Mouse (Mus musculus) hindbrain, embryonic 15.5 days (tissue): ENCODE data around the gene Soga3. TPM values are rescaled to one million over a fixed set of nuclear protein-coding genes. Genes with fewer than 3 reads are reported as not detected.

Experiments used
- ATAC-seq: fragments of 200-750 bp; cut with Nextera tagmentation; 2 replicates; pipeline ENCODE4 v1.8.0; 2017; ENCODE audit warnings: low read depth, moderate number of reproducible peaks, moderate TSS enrichment; ENCODE audit not compliant: low FRiP score
- H3K27ac ChIP-seq: fragments of 300-500 bp; sonication (generic); replicated peaks from 2 replicates; pipeline ENCODE4 v1.5.1; 2015; ENCODE audit warnings: mild to moderate bottlenecking, inconsistent platforms
- H3K27me3 ChIP-seq: fragments of 300-500 bp; sonication (generic); 2 replicates; pipeline ENCODE4 v1.6.1; 2015; ENCODE audit warnings: control low read depth, inconsistent platforms
- H3K36me3 ChIP-seq: fragments of 300-500 bp; sonication (generic); 2 replicates; pipeline ENCODE4 v1.6.1; 2015; ENCODE audit warnings: control low read depth, inconsistent platforms
- H3K4me1 ChIP-seq: fragments of 300-500 bp; sonication (generic); replicated peaks from 2 replicates; pipeline ENCODE4 v1.6.1; 2015; ENCODE audit warnings: control low read depth, inconsistent platforms
- H3K4me2 ChIP-seq: fragments of 300-500 bp; sonication (generic); 2 replicates; pipeline ENCODE4 v1.6.1; 2015; ENCODE audit warnings: moderate library complexity, mild to moderate bottlenecking, inconsistent platforms
- H3K4me3 ChIP-seq: fragments of 300-500 bp; sonication (generic); 2 replicates; pipeline ENCODE4 v1.5.1; 2015; ENCODE audit warnings: mild to moderate bottlenecking, inconsistent platforms
- H3K9ac ChIP-seq: fragments of 300-500 bp; sonication (generic); 2 replicates; pipeline ENCODE4 v1.6.1; 2015; ENCODE audit warnings: inconsistent platforms
- H3K9me3 ChIP-seq: fragments of 300-500 bp; sonication (generic); 2 replicates; pipeline ENCODE4 v1.6.1; 2016; ENCODE audit warnings: control low read depth, inconsistent platforms
- WGBS: fragments of 180-500 bp; shearing (Covaris S2); methylation state at CpG from one replicate; pipeline ENCODE4 v1.1.7; 2015; 5-methylcytosine and 5-hydroxymethylcytosine counted together
- polyA plus RNA-seq: library from polyadenylated mRNA; unstranded; fragments of >200 nt; fragmentation: Nextera tagmentation; extraction: Ambion mirVana; gene quantifications from 2 replicates; pipeline ENCODE4 v1.2.1, GENCODE M21; 2015

The Soga3 gene
- polyA plus RNA-seq, result 108 and 113 TPM in 2 replicates

DNA sequence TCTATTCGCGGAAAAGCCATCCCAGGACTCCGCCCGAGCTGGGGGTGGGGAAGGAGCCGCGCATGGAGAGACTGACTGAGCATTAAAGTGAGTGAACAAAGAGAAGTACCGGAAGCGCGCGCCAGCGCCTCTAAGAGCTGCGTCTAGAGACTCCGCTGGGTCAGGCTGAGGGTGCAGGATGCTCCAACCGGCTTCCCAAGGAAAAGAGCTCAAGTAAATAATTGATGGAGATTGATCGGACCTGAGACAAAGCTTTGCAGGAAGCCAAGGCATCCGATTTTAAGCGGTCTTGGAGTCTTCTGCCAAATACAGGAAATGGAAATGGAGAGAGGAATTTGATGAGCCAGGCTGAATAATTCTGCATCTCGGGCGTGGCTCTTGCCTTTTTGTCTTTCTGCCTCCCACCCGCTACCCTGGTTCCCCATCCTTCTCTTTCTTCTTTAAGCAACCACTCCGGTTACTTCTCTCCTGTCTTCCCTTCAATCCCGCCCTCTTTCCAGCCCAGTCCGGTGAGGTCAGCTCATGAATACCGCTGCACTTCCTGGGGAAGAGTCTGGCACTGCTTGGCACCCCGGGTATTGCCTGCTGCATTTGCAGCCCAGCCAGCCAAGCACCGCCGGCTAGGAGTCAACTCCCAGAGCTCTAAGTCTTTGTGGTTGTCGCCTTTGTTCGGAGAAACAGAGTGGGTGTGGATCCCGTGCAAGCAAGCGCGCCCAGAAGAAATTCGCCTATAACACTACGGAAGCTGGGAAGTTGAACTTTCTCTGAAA, at the start of gene Soga3:
Soga3 (plus strand) TSS at position 274 of the 770 bp plus-strand sequence.
- 0% methylated on average over 34 of the region's 34 CpGs for WGBS
- Histone ChIP-seq H3K9ac (peak within 1 kb of the TSS; percentile 62), H3K4me3 (peak within 1 kb of the TSS; percentile 89), H3K4me2 (peak within 1 kb of the TSS; percentile 61), H3K27me3 (no peaks in the 10 kb centered on the region), H3K9me3 (no peaks in the 10 kb centered on the region), H3K27ac (peak within 1 kb of the TSS; percentile 96), H3K36me3 (no peaks in the 10 kb centered on the region), H3K4me1 (peaks cover 19% of the 10 kb centered on the region)
- peak; percentile 86 for ATAC-seq

DNA sequence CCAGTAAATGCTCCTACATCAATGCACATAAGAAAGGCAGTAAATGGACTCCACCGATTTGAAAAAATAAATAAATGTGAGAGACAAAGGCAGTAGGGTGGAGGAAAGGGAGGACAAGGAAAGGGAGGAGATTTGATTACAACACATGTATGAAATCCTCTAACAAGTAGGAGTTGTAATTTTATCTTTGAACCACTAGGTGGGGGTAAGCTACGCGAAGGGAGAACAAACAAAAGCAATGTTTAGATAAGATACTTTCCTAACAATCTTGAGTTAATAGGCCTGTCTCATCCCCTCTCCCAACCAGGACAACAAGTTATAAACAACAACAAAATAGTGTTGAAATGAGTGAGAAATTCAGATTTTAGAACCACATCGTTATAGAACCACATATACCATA, 36.7 kb upstream of the Soga3 start:
- no peaks in the 10 kb centered on the region for H3K9me3 ChIP-seq
- no peaks in the 10 kb centered on the region for H3K27me3 ChIP-seq
- no peaks in the 10 kb centered on the region for H3K4me1 ChIP-seq
- ATAC-seq, result no peak
- no peak overlapping the region for H3K4me3 ChIP-seq
- no peaks in the 10 kb centered on the region for H3K36me3 ChIP-seq
- H3K9ac ChIP-seq, result no peak overlapping the region
- no peak overlapping the region for H3K4me2 ChIP-seq
- H3K27ac ChIP-seq, result no peak overlapping the region
- WGBS, result 19% methylated on average over 4 of the region's 4 CpGs

DNA sequence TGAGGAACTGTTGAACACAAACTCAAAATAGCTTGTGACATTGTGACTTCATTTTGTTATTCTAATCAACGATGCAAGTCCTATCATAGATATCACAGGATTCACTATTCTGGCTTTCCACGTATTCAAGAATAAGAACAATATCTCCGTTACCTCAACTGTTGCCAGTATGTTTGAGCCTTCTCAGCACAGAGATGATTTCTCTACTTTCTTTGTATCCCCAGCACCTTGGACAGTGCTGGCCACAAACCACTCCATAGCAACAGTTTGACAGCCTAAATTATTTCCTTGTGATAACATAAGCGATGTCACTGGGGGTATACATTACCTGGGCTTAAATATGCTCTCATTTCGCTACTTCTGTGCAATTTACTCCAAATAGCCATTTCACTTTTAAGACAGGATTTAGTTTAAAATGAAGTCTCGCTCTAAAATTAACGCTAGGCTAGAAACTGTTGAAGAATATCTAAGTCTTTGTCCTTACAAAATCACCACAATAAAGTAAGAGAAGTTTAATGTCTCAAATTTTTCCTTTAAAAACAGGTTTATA, 1.0 kb upstream of the Soga3 start:
- Histone ChIP-seq H3K4me2 (peak overlapping the region; percentile 61), H3K36me3 (no peaks in the 10 kb centered on the region), H3K9me3 (no peaks in the 10 kb centered on the region), H3K4me1 (peaks cover 12% of the 10 kb centered on the region), H3K27me3 (no peaks in the 10 kb centered on the region), H3K9ac (peak overlapping the region; percentile 40), H3K4me3 (peak overlapping the region; percentile 89), H3K27ac (peak overlapping the region; percentile 74)
- WGBS, result 25% methylated on average over 7 of the region's 7 CpGs
- no peak for ATAC-seq

DNA sequence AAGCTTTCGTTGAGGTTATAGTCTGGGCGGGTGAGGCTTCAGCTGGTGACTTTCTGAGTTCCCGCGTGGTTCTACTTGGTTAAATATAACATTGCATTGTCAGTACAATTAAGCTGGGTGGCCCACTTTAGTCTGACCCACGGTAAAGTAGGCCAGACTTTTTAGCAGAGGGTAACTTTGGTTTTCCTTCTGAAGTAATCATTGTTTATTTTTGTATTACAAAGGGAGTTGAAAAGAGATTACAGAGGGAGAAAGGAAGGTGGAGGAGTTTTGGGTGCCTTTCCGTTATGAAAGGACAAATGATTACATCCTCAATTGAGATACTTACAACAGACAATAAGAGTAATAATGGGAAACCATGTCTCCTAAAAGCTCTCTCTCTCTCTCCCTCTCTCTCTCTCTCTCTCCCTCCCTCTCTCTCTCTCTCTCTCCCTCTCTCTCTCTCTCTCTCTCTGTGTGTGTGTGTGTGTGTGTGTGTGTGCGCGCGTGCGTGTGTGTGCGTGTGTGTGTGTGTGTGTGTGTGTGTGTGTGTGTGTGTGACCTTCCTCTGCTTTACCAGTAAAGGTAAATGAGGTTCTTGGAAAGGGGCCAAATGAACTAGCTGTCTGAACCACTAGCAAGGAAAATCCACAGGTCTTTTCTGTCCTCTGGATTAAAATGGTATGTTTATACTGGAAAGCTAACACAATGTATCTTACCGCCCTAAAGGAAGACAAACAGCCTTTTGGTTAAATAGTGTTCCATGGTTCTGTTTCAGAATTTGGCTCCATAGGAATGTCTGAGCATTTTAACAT, 1.2 kb downstream of the Soga3 start:
- no peak for ATAC-seq
- H3K4me3 ChIP-seq, result peak overlapping the region; percentile 89
- no peaks in the 10 kb centered on the region for H3K27me3 ChIP-seq
- H3K36me3 ChIP-seq, result no peaks in the 10 kb centered on the region
- 12% methylated on average over 8 of the region's 12 CpGs for WGBS
- H3K4me2 ChIP-seq, result peak overlapping the region; percentile 61
- H3K9me3 ChIP-seq, result no peaks in the 10 kb centered on the region
- peak overlapping the region; percentile 62 for H3K9ac ChIP-seq
- peak overlapping the region; percentile 96 for H3K27ac ChIP-seq
- H3K4me1 ChIP-seq, result peaks cover 30% of the 10 kb centered on the region

DNA sequence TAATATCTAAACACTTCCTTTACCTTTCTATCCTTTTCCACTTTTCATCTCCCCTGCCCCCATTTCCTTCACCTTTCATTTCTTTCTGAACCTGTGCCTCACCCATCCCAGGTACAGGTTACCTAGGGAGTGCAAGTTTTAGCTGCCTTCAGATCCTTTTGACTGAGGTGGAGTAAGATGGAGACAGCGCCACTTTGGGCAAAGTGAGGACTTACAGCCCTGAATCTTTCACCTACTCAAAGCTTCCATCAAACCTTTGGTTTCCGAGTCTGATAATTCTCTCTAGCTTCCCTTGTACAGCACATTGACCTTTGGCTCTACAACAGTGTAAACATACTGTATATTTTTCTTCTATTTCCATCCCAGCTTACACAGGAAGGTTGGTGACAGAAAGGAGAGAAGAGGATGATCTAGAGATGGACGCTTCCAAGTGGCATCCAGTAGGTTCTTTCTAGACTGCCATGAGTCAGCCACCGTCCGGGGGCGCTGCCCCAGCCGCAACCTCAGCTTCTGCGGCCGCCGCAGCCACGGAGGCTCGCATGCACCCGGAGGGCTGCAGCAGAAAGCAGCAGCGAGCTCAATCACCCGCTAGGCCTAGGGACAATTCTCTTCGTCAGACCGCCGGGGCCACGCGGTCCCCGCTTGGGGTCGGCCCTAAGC, 2.7 kb downstream of the Soga3 start:
- H3K4me2 ChIP-seq, result peak overlapping the region; percentile 61
- ATAC-seq, result peak; percentile 43; the same call in 1 of the 2 replicates
- under 1% methylated on average over 22 of the region's 22 CpGs for WGBS

DNA sequence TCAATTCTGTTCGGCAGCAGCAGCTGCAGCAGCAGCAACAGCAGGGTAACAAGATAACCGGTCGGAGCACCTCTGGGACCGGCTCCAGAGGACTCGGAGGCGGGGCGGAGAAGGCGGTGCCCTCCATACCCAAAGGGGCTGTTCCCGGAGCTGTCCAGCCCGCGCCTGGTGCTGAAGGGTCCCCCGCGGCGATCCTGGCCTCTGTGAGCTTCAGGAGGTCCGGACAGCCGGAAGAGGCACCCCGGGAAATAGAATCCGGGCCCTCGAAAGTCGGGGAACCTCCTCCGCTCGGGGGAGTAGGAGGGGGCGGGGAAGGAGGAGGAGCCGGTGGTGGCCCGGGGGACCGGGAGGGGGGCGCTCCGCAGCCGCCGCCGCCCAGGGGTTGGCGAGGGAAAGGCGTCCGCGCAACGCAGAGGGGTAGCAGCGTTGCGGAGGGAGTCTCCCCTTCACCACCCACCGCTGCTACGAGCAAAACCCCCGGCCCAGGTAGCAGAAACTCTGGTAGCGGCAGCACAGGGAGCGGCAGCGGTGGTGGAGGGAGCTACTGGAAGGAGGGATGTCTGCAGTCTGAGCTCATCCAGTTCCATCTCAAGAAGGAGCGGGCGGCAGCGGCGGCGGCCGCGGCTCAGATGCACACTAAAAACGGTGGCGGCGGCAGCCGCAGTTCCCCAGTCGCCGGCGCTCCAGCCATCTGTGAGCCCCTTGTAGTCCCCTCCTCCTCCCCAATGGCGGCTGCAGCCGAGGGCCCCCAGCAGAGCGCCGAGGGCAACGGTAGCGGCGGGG, 3.4 kb downstream of the Soga3 start:
- Histone ChIP-seq H3K4me1 (peaks cover 37% of the 10 kb centered on the region), H3K4me3 (peak overlapping the region; percentile 89), H3K9ac (peak overlapping the region; percentile 93), H3K9me3 (no peaks in the 10 kb centered on the region), H3K36me3 (peaks cover 5% of the 10 kb centered on the region), H3K27me3 (no peaks in the 10 kb centered on the region), H3K4me2 (peak overlapping the region; percentile 61), H3K27ac (peak overlapping the region; percentile 93)
- peak; percentile 80 for ATAC-seq
- under 1% methylated on average over 60 of the region's 65 CpGs for WGBS

More for the DNA sequence above, 2.7 kb downstream of the Soga3 start:
- Histone ChIP-seq H3K4me3 (peak overlapping the region; percentile 89), H3K9me3 (no peaks in the 10 kb centered on the region), H3K27ac (peak overlapping the region; percentile 93), H3K36me3 (peaks cover 3% of the 10 kb centered on the region; the same call in 1 of the 2 replicates), H3K4me1 (peaks cover 35% of the 10 kb centered on the region), H3K9ac (peak overlapping the region; percentile 93), H3K27me3 (no peaks in the 10 kb centered on the region)

DNA sequence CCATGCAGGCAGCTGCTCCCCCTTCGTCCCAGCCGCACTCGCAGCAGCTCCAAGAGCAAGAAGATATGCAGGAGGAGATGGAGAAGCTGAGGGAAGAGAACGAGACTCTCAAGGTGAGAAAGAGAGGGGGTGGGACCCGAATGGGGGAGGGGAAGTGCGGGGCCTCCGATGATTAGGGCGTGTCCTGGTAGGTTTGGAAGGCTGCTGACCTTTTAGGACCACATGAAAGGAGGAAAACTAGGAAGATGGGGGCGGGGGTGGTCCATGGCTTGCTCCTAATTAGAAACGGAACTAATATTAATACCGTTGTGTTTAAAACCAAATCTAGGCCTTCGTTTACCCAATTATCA, 4.0 kb downstream of the Soga3 start:
- H3K9me3 ChIP-seq, result no peaks in the 10 kb centered on the region
- H3K4me1 ChIP-seq, result peaks cover 33% of the 10 kb centered on the region
- no peak for ATAC-seq
- peak overlapping the region; percentile 93 for H3K27ac ChIP-seq
- H3K9ac ChIP-seq, result peak overlapping the region; percentile 93
- peak overlapping the region; percentile 89 for H3K4me3 ChIP-seq
- WGBS, result under 1% methylated on average over 12 of the region's 12 CpGs
- peak overlapping the region; percentile 61 for H3K4me2 ChIP-seq
- peaks cover 7% of the 10 kb centered on the region for H3K36me3 ChIP-seq
- H3K27me3 ChIP-seq, result no peaks in the 10 kb centered on the region

DNA sequence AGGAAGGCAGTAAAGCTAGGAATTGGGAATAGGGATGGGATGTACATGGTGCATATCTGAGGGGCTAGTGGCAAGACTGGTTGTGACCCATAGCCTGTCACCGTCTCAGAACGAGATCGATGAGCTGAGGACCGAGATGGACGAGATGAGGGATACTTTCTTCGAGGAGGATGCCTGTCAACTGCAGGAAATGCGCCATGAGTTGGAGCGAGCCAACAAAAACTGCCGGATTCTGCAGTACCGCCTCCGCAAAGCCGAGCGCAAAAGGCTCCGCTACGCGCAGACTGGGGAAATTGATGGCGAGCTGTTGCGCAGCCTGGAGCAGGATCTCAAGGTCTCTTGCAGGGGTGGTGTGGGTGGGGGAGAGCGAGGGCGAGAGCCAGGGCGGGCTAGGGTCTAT, 4.4 kb downstream of the Soga3 start:
- ATAC-seq, result no peak

DNA sequence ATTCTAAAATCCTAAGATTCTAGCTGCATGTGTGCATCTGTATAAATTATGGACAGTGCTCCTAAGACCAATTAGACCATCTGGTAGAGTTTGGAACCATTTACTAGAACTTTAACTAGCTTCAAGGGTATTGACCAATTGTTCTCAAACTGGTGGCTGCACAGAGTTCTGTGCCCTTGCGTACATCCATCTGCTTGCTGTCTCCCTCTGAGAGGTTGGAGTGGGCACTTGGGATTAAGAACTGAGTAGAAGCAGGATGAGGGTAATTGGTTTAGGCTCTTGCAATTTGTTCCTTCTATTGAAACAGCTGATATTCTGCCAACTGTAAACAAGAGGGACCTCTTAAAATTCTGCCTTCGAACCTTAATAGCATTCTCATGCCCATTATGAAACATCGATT, 11.7 kb downstream of the Soga3 start:
- H3K9me3 ChIP-seq, result no peaks in the 10 kb centered on the region
- no peak overlapping the region for H3K4me3 ChIP-seq
- no peak overlapping the region for H3K9ac ChIP-seq
- H3K36me3 ChIP-seq, result peaks cover 55% of the 10 kb centered on the region
- no peak overlapping the region for H3K27ac ChIP-seq
- ATAC-seq, result 0 out of 2 replicates have a peak, but pooled peaks have one; percentile 58
- no peak overlapping the region for H3K4me2 ChIP-seq
- H3K4me1 ChIP-seq, result peaks cover 5% of the 10 kb centered on the region
- H3K27me3 ChIP-seq, result no peaks in the 10 kb centered on the region
- WGBS, result 68% methylated on average over 3 of the region's 3 CpGs

More for the DNA sequence above, 4.4 kb downstream of the Soga3 start:
- 2% methylated on average over 21 of the region's 21 CpGs for WGBS
- Histone ChIP-seq H3K4me1 (peaks cover 32% of the 10 kb centered on the region), H3K36me3 (peaks cover 10% of the 10 kb centered on the region), H3K4me3 (peak overlapping the region; percentile 89), H3K4me2 (peak overlapping the region; percentile 61), H3K9ac (peak overlapping the region; percentile 93), H3K9me3 (no peaks in the 10 kb centered on the region), H3K27me3 (no peaks in the 10 kb centered on the region), H3K27ac (peak overlapping the region; percentile 93)

DNA sequence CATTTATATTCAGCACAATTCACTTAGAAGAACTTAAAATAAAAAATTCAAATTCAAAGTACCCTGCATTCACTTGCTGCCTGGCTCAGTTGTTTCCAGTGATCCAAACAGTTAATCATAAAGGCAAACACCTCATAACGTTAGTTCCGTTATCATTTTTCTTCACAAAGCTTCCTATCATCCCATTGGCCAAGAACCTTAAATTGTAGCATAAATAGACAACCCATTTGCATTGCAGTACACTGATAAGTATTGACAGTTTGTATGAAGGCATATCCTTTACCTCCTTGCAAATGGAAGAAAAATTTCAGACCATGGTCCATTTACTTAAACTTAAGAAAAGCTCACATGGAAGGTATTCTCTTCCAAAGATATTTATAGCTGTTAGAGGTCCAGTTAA, 18.0 kb downstream of the Soga3 start:
- no peak overlapping the region for H3K27ac ChIP-seq
- no peaks in the 10 kb centered on the region for H3K9me3 ChIP-seq
- H3K27me3 ChIP-seq, result no peaks in the 10 kb centered on the region
- no peak for ATAC-seq
- no peak overlapping the region for H3K4me3 ChIP-seq
- WGBS, result 71% methylated on average over 2 of the region's 2 CpGs
- H3K4me1 ChIP-seq, result no peaks in the 10 kb centered on the region
- H3K9ac ChIP-seq, result no peak overlapping the region
- no peak overlapping the region for H3K4me2 ChIP-seq
- H3K36me3 ChIP-seq, result peaks cover 63% of the 10 kb centered on the region

DNA sequence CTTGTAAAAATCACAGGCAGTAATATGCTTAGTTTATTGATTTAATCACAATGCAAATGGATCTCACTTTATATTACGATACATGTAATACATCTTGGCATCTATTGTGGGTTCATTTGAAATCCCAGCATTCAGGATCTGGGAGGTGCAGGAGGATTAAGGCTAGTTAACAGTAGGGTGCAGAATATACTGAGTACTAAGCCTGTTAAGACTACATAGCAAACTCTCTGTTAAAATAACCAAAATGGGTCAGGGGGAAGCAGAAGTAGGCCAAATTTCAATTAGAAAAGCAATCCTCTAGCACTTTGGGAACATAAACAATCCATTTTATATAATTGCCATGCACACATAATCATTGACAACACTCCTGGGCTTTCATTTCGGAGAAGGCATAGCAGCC, 30.1 kb downstream of the Soga3 start:
- Histone ChIP-seq H3K4me2 (no peak overlapping the region), H3K4me3 (no peak overlapping the region), H3K4me1 (no peaks in the 10 kb centered on the region), H3K9ac (no peak overlapping the region), H3K36me3 (peaks cover 42% of the 10 kb centered on the region), H3K27me3 (no peaks in the 10 kb centered on the region), H3K9me3 (0 out of 2 replicates have a peak, but pooled peaks cover 3% of the 10 kb centered on the region), H3K27ac (no peak overlapping the region)
- no peak for ATAC-seq
- 70% methylated on average over 2 of the region's 2 CpGs for WGBS
